Comparison of ENCODE assay signal across 8 mouse cellular contexts in the genomic region with DNA sequence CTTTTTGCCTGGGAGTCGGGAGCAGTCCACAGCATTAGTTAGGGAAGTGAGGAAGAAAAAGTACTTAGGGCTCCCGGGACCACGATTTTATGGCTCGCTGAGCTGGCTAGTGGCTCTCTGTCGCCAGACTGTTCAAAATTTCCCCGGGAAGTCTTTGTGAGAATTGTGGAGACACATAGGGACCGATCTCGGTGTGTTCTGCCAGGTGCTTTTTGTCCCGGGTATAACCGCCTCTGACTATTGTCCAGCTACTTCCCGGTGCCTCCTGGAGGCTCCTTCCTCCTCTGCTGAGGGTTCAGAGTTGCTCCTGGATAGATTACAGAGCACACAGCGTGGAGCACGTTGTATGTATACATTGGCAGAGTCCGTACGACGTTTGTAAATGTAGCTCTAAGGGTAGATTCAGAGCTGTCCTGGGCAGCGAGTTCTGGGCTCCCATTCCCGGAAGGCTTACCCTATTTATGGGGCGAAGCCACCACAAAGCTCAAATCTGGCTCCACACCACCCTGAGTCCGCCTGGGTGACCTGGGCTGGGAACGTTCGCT. TPM values are rescaled to one million over a fixed set of nuclear protein-coding genes. Genes with fewer than 3 reads are reported as not detected.
DNase-seq lines count a peak whose midpoint lies in the region; ATAC-seq lines count a peak whose summit lies in the region.

No protein-coding gene starts in this region.

- under 1% methylated on average over 22 of the region's 22 CpGs for WGBS in embryonic facial prominence, embryonic 13.5 days
- WGBS in heart, embryonic 15.5 days, result 1% methylated on average over 22 of the region's 22 CpGs

- no peaks in the 10 kb centered on the region for H3K9me3 ChIP-seq in embryonic facial prominence, embryonic 13.5 days
- no peaks in the 10 kb centered on the region for H3K9me3 ChIP-seq in heart, embryonic 15.5 days (replicated peaks)

- H3K9ac ChIP-seq in embryonic facial prominence, embryonic 13.5 days, result peak overlapping the region; percentile 89
- H3K9ac ChIP-seq in heart, embryonic 15.5 days, result peak overlapping the region; percentile 86

- DNase-seq in ovary, postnatal 36 days (ENCODE audit: low spot score), result peak; percentile 25
- no peak for DNase-seq in ovary, adult 18-20 months (ENCODE audit: low spot score)
- peak; percentile 43 for DNase-seq in kidney, postnatal 10 days
- DNase-seq in lung, postnatal 25 days (ENCODE audit: low spot score), result peak; percentile 34
- peak; percentile 42 for DNase-seq in testis, postnatal 10 days (ENCODE audit: low spot score)
- DNase-seq in layer of hippocampus, adult 11-12 months (ENCODE audit: low spot score), result no peak

- no peaks in the 10 kb centered on the region for H3K4me1 ChIP-seq in embryonic facial prominence, embryonic 13.5 days
- H3K4me1 ChIP-seq in heart, embryonic 15.5 days (replicated peaks), result peaks cover 20% of the 10 kb centered on the region

- peak overlapping the region; percentile 93 for H3K27ac ChIP-seq in embryonic facial prominence, embryonic 13.5 days
- peak overlapping the region; percentile 98 for H3K27ac ChIP-seq in heart, embryonic 15.5 days

- H3K27me3 ChIP-seq in embryonic facial prominence, embryonic 13.5 days, result no peaks in the 10 kb centered on the region
- H3K27me3 ChIP-seq in heart, embryonic 15.5 days, result no peaks in the 10 kb centered on the region

- no peak for ATAC-seq in embryonic facial prominence, embryonic 13.5 days (ENCODE audit: insufficient number of reproducible peaks, insufficient read depth, low FRiP score, low TSS enrichment, low read depth)
- no peak; the same call in 1 of the 2 replicates for ATAC-seq in heart, embryonic 15.5 days (replicated peaks; ENCODE audit: insufficient number of reproducible peaks, insufficient read depth, low FRiP score, low read depth)

- peak overlapping the region; percentile 83 for H3K4me2 ChIP-seq in embryonic facial prominence, embryonic 13.5 days
- peak overlapping the region; percentile 71 for H3K4me2 ChIP-seq in heart, embryonic 15.5 days

- H3K36me3 ChIP-seq in embryonic facial prominence, embryonic 13.5 days, result no peaks in the 10 kb centered on the region
- no peaks in the 10 kb centered on the region for H3K36me3 ChIP-seq in heart, embryonic 15.5 days

- H3K4me3 ChIP-seq in embryonic facial prominence, embryonic 13.5 days, result peak overlapping the region; percentile 79
- peak overlapping the region; percentile 77 for H3K4me3 ChIP-seq in heart, embryonic 15.5 days

RNA-seq across cellular contexts. Expression of gene Ptprk, which starts 0.9 kb away (rescaled TPM):
- polyA plus RNA-seq in embryonic facial prominence, embryonic 13.5 days (2015; fragmentation: Nextera tagmentation; extraction: Ambion mirVana), result 32.3 and 36.8 TPM in 2 replicates
- polyA plus RNA-seq in heart, embryonic 15.5 days (2015; fragmentation: Nextera tagmentation; extraction: Ambion mirVana), result 36.7 and 37.3 TPM in 2 replicates

Comparison
In these comparisons a context has a peak if more than half of its experiments do, and no peak if none do; other contexts are left out.
1. DNase-seq: peak in ovary, postnatal 36 days (single experiment), kidney, postnatal 10 days (single experiment), lung, postnatal 25 days (single experiment) and testis, postnatal 10 days (single experiment); none in ovary, adult 18-20 months (single experiment) and layer of hippocampus, adult 11-12 months (single experiment).